Mouse (Mus musculus) heart, adult 9 months (tissue): ENCODE data around the gene Ccp110.

ENCODE experiments used
- DNase-seq, 2 experiments: peaks; one replicate each; pipeline ENCODE4 v3.0.0; 2022; ENCODE audit warnings: low spot score in 2 of 2

The Ccp110 gene

GRCm38 (mm10) chr7:118712228-118713173 lies at the start of gene Ccp110:
Gene Ccp110 (plus strand): TSS chr7:118712552.
- DNase-seq, result peak; percentile 96

GRCm38 (mm10) chr7:118667773-118668172 lies 44.6 kb upstream of the Ccp110 start:
- no peak for DNase-seq

DNA sequence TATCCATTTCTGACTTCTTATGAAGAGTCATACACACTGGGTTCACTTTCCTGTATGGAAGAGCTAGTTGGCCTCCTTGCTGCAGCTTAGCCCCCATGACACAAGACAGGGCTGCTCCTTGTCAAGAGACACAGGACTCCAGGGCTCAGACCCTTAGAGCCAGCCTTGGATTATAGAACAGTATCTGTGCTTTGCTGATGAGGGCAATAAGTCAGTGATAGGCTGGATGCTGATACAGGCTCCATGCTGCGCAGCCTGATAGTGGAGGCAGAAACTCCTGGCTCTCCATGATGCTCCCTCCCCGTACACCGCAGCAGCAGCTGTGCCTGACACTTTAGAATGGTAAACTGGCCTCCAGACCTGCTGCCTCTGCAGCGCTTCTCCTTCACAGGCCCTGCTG lies 42.2 kb upstream of the Ccp110 start:
- no peak for DNase-seq

DNA sequence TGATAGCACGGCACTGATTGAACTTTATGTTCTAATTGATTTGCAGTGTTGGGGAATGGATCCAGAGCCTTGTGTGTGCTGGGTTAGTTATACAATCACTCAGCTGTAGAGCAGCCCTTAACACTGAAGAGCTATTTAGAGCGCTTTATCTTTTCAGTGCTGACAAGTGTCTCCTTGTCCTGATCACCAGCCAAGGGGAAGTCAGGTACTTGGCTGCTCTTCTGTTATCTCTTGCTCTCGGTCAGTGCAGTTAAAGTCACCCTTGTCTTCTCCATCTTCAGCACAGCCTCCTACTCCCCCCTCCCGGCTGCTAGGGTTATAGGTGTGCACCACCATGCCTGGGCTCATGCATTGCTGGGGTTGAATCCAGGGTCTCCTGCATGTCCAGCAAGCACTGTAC lies 35.5 kb upstream of the Ccp110 start:
- peak; percentile 41 to 44 for DNase-seq

- peak in 1 of 2 experiments; percentile 49 for DNase-seq
Measured at GRCm38 (mm10) chr7:118688199-118688598, 24.2 kb upstream of the Ccp110 start.

- no peak for DNase-seq
Measured at GRCm38 (mm10) chr7:118689088-118689487, 23.3 kb upstream of the Ccp110 start.

DNA sequence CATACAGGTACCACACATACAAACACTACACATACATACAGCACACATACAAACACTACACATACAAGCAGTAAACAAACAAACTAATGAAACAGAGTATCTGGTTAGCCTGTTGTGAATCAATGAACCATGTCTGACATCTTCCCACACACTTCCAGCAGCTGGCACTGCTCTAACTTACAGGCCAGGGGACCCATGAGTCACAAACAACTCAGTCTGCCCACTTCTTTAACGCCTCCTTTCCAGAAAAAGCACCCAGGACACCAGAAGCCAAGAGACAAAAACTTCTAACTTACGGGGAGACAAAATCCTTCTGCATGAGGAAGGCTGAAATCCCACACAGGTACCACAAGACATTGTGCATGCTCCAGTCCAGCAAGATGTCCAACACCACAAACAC lies 21.1 kb upstream of the Ccp110 start:
- no peak for DNase-seq

DNA sequence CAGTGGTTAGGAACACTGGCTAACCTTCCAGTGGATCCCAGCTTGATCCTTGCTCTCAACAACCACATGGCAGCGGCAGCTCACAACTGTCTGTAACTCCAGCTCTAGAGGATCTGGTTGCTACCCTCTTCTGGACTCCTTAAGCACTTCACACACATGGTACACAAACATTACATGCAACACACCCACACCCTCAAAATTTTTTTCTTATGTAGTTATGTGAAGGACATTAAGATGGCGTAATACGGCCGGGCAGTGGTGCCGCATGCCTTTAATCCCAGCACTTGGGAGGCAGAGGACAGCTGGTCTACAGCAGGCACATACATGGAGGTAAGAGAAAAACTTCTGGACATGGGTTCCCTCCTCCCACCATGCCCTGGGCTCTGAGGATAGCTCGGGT lies 16.2 kb upstream of the Ccp110 start:
- no peak for DNase-seq

GRCm38 (mm10) chr7:118697168-118697567 lies 15.2 kb upstream of the Ccp110 start:
- no peak for DNase-seq

DNA sequence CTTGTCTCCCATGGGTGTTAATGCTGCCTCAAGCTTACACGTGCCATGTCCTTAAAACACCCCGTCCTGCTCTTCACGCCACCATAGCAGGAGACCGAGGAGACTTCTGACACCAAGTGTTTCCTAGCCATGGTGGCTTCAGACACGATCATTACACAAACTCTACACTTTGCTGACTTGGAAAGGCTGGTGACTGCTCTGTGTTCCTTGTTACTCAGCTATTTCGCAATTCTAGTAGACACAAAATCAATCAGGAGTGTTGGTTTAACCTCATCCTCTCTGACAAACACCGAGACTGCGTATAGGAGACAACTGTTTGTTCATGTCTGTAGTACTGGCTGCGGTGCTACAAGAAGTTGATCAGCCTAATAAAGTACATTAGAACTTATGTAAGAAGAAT lies 13.5 kb upstream of the Ccp110 start:
- no peak for DNase-seq

DNA sequence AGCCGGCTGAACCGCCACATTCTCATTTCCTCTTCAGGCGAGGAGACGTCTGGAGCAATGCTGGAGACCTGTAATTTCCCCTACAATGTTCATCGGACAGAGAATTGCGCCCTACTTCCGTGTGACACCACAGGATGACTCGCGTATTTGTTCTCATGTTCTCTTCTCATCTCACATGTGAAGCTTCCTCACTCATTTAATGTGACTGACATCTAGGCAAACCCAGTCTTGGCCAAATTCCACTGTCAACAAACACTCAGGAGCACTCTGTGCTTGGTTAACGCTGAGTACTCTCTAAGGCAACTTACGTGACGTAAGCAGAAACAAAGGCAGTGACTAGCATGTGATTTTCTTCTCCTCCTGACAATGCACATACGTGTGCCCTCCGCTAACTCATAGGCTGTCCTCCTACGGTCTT lies 9.2 kb upstream of the Ccp110 start:
- DNase-seq, result no peak

DNA sequence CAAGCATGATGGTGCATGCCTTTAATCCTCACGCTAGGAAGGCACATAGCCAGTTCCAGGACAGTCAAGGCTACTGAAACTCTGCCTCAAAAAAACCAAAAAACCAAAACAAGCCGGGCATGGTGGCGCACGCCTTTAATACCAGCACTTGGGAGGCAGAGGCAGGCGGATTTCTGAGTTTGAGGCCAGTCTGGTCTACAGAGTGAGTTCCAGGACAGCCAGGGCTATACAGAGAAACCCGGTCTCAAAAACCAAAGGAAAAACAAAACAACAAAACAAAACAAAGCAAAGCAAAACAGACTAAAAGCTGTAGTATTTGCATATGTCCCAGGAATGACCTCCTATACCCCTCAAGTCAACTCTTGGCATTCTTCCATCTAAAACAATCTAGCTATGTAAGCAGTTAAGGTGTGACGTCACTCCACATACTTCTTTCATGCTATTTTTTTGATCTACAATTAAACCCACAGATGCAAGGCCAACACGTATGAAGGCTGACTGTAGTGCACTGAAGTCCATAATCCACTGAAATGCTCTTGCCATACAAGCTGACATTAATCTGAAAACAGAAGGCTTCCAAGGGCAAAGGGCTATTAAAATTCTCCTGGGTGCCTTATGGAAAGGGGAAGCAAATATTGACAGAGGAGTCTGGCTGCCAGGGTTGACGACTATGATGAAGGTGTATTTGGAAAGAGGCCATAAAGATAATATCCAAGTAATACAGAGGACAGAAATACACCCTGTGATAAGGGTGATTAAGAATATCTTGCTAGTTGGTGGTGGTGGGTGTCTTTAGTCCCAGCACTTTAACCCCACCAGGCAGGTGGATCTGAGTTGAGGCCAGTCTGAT lies 8.1 kb upstream of the Ccp110 start:
- no peak for DNase-seq

DNA sequence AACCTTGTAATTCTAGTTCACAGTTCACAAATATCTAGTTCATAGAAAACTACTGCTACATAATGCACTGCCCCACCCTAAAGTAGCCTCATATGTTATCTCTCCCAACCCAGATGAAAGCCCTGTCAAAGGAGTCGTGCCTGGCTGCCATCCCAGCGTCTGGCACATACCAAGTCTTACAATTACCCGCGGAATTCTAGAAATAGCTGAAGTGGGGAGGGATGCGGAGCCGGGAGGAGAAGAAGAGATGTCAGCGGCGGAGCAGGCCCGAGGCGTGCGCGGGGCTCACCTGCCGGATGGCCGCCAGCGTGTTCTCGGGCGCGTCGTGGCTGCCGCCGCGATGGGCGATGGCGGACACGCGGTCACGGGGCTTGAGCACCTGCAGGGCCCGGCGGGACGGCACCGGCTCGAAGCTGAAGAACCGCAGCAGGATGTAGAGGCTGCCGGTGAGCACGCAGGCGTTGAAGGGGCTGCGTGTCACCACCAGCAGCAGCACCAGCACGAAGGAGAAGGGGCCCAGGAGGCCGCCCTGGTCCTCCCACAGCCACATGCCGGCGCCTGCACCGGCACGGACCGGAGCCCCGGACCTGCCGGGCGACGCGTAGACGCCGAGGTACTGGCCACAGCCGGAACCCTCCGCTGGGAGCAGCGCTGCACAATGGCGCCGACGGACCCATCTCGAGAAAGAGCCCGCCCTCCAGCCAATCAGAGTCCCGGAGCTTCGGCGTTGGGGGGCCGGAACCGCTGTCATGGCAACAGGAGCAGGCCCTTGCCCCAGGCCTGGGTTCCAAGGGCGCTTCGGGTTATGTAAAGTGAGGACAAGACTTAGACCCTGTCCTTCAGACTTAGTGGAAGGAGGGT lies 7.0 kb upstream of the Ccp110 start, which contains the start of gene Gde1:
Gde1 (minus strand) TSS at position 678 of the 861 bp plus-strand sequence.
- peak; percentile 91 to 92 for DNase-seq

- no peak for DNase-seq
Measured at GRCm38 (mm10) chr7:118706051-118706450, 6.3 kb upstream of the Ccp110 start.

GRCm38 (mm10) chr7:118706488-118706887 lies 5.9 kb upstream of the Ccp110 start:
- no peak for DNase-seq

DNA sequence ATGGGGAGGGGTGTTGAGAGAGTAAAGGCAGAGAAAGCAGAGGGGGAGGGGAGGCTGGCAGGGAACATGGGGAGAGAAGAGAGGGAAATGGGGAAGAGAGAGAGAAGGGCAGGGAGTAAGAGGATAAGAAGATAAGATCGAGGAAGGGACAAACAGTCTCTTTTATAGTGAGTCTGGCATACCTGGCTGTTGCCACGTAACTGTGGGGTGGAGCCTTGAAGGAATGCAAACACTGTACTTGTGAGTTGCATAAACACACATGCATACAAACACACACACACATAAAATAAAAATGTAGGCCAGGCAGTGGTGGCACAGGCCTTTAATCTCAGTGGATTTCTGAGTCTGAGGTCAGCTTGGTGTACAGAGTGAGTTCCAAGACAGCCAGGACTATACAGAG lies 5.1 kb upstream of the Ccp110 start:
- DNase-seq, result no peak

GRCm38 (mm10) chr7:118708002-118708401 lies 4.3 kb upstream of the Ccp110 start:
- no peak for DNase-seq

DNA sequence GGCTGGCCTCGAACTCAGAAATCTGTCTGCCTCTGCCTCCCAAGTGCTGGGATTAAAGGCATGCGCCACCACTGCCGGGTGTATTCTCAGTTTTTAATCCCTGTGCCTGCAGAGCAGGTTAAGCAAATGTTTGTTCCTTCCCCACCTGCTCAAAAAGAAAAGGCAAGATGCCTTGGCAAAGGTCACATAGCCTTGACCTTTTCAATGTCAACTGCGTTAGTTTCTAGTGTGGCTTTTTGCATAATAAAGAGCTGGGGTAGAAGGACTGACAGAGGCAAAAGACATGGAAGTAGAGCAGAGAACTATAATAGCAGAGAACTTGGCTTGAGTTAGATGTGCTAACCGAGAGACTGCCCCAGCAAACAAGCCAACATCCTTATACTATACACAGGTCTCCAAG lies 1.6 kb upstream of the Ccp110 start:
- DNase-seq, result no peak

DNA sequence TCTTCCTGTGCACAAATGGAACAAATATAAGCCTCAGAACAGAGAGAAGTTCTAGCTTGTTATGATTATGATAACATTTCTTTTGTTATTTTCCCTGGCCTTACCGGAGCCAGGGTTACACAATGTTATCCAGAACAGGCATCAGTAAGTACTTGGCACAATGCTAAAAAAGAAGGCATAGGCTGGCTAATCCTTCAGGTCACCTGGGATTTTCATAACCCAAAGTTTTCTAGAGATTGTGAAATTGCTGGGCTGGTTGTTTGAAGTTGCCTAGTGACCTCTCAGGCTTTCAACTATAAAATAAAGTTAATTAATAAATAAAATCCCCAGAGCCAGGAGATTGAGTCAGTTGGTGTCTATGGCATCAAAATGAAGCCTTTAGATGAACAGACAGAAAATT lies 2.5 kb downstream of the Ccp110 start:
- no peak for DNase-seq

GRCm38 (mm10) chr7:118718066-118718465 lies 5.7 kb downstream of the Ccp110 start:
- DNase-seq, result no peak

DNA sequence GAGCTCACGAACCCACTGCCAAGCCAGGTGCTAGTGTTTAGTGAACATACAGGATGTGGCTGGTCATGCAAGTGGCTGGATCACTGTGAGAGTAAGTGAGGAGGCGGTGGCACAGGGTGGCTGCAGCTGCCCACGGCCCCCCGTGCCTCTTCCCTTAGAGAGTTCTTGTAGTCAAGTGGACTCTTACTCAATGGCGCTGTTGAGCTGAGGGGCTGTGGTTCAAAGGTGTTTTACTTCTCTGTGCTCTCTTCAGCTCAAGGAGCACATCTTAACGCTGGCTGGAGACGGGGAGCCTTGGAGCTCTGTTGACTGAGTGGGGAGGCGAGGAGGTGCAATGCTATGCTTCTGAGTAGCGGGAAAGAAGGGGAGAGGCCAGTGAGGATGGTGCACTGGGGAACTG lies 11.6 kb downstream of the Ccp110 start:
- no peak for DNase-seq

GRCm38 (mm10) chr7:118725459-118725858 lies 13.1 kb downstream of the Ccp110 start:
- DNase-seq, result no peak
